Mouse (Mus musculus): ENCODE data around the gene Nkrf. TPM values are rescaled to one million over a fixed set of nuclear protein-coding genes. Genes with fewer than 3 reads are reported as not detected.

Gene Nkrf
- 2.5 TPM in 2 replicates for polyA plus RNA-seq (2015; fragmentation: Nextera tagmentation; extraction: Ambion mirVana)

- DNase-seq (ENCODE audit: low spot score) = peak; percentile 49
Measured at GRCm38 (mm10) chrX:36902321-36903114, at the start of gene Nkrf. TSS of gene Nkrf (minus strand) at chrX:36902899.

DNA sequence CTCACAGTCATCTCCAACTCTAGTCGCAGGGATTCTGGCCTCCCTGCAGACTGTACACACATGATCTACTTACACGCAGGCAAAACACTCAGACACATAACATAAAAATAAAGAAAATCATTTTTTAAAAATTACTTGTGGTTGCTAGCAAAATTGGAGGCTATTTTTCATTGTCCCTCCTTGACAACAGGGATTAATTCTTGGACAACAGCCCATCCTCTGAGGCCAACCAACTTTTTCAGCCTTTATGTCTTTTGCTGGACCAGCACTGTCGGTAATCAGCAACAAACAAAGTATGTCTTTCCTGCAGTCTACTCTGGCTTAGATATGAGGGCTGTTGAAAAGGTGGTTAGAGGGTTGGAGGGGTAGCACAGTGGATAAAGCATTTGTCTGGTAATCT lies 38.4 kb upstream of the Nkrf start:
- no peak for DNase-seq (ENCODE audit: low spot score)

DNA sequence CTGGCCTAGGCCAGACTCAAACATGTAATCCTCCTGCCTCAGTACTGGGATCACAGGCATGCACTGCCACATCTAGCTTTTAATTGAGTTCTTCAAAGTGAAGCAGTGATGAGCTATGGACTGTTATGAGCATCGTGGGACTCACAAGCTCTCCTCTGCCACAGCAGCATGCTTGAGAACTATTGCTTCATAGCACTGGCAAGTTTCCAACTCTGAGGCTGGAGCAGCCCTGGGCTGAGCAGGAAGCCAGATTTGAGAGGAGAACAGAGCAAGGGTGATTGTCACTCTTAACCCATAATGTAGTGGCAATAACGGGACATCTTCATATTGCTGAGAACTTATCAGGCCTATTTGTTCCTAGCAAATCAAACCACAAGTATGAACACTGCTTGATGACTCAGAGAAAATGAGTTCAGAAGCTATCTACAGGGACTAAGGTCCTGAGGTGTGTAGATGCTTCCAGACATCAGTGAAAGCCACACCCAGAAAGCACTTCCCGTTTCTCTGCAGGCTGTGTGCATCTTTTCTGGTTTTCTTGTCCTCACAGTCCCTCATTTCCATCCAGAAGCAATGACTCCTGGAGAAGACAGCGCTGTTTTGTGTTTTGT lies 37.2 kb upstream of the Nkrf start:
- DNase-seq (ENCODE audit: low spot score) = no peak

- DNase-seq (ENCODE audit: low spot score) = no peak
Measured at GRCm38 (mm10) chrX:36935326-36935966, 32.7 kb upstream of the Nkrf start.

- DNase-seq (ENCODE audit: low spot score) = peak; percentile 18
Measured at GRCm38 (mm10) chrX:36930574-36930973, 27.9 kb upstream of the Nkrf start.

GRCm38 (mm10) chrX:36929694-36930093 lies 27.0 kb upstream of the Nkrf start:
- no peak for DNase-seq (ENCODE audit: low spot score)

GRCm38 (mm10) chrX:36928791-36929190 lies 26.1 kb upstream of the Nkrf start:
- no peak for DNase-seq (ENCODE audit: low spot score)

- no peak for DNase-seq (ENCODE audit: low spot score)
Measured at GRCm38 (mm10) chrX:36921346-36921745, 18.6 kb upstream of the Nkrf start.

DNA sequence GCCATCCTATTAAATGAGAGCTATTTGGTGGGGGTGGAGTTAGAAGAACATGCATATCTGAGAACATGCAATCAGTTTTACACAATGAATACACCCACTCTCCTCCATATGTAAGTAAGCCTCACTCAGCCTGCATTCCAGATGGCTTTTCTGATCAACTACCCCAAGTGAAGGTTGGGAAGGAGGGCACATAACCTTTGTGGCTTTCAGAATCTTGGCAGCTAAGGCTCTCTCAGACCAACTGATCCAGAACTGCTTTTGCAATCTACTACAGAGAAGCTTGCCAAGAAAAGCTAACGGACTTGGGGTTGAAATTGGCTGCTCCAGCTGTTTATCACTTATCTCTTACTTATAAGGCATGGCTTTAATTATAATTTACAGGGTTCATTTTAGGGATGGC lies 15.1 kb upstream of the Nkrf start:
- no peak for DNase-seq (ENCODE audit: low spot score)

DNA sequence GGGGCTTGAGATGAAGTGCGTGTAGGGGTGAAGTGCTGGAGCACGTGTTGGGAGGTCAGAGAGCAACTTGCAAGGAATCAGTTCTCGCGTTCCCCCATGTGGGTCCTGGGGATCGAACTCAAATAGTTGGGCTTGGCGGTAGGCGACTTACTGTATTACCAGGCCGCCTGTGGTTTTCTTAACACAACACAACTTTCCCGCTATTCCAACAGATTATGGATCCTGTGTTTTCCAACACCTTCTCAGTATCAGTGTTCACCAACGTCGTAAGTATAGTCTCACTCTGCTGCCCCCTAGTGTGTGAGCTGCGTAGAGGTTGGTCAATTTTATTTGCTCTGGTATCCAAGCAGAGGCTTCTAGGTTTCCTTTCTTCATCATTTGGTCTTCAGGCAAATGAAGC lies 8.6 kb upstream of the Nkrf start:
- peak; percentile 50 for DNase-seq (ENCODE audit: low spot score)

DNA sequence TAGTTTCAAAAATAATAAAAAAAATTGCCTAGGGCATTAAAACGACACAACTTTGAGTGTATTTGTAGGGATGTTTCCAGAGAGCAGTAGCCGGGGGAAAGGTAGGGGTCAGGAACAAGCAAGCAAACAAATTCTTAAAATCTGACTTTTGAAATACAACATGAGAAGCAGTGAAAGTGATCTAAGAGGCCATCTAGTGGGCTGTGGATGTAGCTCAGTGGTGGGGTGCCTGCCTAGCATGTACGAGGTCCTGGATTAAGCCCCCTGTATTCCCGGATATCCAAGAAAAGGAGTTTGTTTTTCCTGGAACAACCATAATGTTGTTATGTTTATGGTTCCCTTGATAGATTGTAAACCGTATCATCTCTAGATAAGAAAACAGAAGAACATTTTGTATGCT lies 3.8 kb upstream of the Nkrf start:
- DNase-seq (ENCODE audit: low spot score) = no peak

DNA sequence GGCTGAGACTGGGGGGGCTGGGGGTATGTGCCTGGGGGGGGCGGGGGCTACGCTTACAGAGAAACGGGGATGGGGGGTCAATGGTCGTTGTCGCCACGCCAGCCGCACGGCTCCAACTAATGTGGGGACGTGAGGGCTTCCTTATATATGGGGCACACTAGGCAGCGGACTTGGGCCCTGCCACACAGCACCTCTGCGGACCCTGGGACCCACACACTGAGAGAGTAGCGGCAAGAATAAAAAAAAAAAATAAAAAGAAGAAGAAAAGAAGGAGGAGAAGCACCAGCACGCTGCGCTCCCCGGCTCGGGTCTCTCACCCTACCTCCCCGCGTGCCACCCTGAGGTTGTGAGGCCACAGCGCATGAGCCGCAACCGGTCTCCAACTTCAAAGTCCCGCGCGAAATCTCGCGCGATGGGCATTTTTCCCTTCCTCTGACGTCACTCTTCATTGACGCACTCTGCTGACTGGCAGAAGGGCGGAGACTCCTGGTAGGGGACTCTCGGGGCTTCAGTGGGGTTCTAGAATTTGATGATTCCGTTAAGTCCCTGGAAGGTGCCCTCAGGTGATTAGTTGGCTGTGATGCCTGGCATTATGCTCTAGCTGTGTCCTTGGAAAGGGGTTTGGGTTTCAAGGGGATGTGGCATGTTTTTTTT lies 543 bp upstream of the Nkrf start:
- peak; percentile 93 for DNase-seq (ENCODE audit: low spot score)

- no peak for DNase-seq (ENCODE audit: low spot score)
Measured at GRCm38 (mm10) chrX:36901655-36902054, 1.0 kb downstream of the Nkrf start.

DNA sequence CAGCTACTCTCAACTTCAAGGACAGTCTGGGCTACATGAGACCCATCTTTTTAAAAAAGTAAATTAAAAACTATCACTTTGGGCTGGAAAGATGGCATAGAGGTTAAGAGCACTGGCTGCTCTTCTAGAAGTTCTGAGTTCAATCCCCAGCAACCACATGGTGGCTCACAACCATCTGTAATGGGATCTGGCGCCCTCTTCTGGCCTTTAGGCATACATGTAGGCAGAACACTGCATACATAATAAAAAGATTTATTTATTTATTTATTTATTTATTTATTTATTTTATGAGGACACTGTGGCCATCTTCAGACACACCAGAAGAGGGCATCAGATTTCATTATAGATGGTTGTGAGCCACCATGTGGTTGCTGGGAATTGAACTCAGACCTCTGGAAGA lies 3.8 kb downstream of the Nkrf start:
- peak; percentile 39 for DNase-seq (ENCODE audit: low spot score)

- DNase-seq (ENCODE audit: low spot score) = no peak
Measured at GRCm38 (mm10) chrX:36884719-36885118, 18.0 kb downstream of the Nkrf start.

DNA sequence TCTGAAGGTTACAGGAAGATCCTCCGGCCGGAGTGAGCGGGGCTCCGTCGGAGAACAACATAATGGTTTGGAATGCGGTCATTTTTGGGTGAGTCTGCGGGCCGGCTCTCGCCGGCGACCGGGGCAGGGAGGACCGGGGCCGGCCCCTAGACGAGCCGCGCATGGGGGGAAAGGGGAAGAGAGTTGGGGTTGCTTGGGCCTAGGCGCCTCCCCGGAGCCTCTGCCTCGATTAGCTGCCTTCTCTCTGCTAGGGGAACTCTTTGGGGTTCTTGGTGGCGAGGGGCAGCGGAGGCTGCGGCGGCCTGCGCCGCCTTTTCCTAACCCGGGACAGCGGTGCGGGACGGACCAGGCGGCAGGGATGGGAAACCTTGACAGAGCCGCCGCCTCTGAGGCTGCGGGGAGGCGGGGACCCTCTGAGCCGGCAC lies 28.0 kb downstream of the Nkrf start:
- no peak for DNase-seq (ENCODE audit: low spot score)

GRCm38 (mm10) chrX:36874178-36874696 lies 28.5 kb downstream of the Nkrf start:
- peak; percentile 88 for DNase-seq (ENCODE audit: low spot score)

DNA sequence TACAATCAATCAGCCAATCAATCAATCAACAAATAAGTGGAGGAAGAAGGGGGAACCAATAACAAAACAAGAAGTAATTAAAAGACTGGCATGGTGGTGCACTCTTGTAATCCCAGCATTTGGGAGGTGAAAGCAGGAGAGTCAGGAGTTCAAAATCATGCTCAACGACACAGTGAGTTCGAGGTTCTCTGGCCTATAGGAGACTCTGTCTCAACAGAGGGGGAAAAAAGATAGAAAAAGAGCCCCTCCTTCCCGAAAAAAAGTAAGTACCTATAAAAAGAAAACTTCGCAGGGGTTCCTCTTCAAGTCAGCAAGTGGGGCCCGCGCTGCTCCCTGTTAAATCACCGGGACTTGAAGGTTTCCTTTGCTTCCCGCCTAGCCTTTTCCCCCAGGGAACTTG lies 28.9 kb downstream of the Nkrf start, which contains the start of the genes Ube2a and C330007P06Rik:
Gene Ube2a (plus strand): TSS at position 136 of the 400 bp plus-strand sequence.
Gene C330007P06Rik (minus strand): TSS at position 347 of the 400 bp plus-strand sequence.
- no peak for DNase-seq (ENCODE audit: low spot score)

- DNase-seq (ENCODE audit: low spot score) = no peak
Measured at GRCm38 (mm10) chrX:36870372-36870771, 32.3 kb downstream of the Nkrf start.

DNA sequence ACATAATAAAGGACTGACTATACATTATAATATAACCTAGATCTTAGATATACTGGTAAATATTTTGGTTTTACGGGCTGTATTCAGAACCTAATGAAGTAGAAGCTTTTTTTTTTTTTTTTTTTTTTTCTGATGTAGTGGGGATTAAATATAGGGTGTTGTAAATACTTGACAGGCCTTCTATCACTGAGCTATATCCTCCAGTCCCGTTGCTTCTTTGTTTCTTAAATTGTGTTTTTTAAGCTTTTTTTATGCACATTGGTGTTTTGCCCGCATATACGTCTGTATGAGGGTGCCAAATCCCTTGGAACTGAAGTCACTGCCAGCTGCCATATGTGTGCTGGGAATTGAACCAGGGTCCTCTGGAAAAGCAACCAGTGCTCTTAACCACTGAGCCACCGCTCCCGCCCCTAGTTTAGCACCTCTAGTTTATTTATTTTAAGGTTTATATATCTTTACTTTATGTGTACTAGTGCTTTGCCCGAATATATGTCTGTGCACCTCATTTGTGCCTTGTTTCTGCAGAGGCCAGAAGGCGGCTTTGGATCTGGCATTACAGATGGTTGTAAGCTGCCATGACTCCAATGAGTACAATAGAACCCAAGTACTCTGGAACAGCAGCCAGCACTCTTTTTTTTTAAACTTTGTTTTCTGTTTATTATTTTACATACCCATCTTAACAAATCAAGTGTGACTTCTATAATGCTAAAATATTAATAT lies 37.9 kb downstream of the Nkrf start:
- DNase-seq (ENCODE audit: low spot score) = no peak
